Mouse (Mus musculus) stomach, embryonic 14.5 days (tissue): ENCODE data around the gene Gm2030. TPM values are rescaled to one million over a fixed set of nuclear protein-coding genes. Genes with fewer than 3 reads are reported as not detected.
"Not testable (repeated sequence)": the region's sequence is repeated elsewhere in the genome, so short reads cannot be mapped to it uniquely, and the experiment has no call there.

ENCODE experiments used
- ATAC-seq: fragments of 200-750 bp; cut with Nextera tagmentation; 2 replicates; pipeline ENCODE4 v1.8.0; 2017; ENCODE audit warnings: low read depth, moderate TSS enrichment; ENCODE audit not compliant: insufficient number of reproducible peaks, insufficient read depth, low FRiP score
- H3K27ac ChIP-seq: fragments of 300-500 bp; sonication (generic); 2 replicates; pipeline ENCODE4 v1.5.1; 2014; ENCODE audit warnings: mild to moderate bottlenecking, low read length, moderate library complexity, mixed read lengths
- H3K27me3 ChIP-seq: fragments of 300-500 bp; sonication (generic); 2 replicates; pipeline ENCODE4 v1.6.1; 2014; ENCODE audit warnings: low read length, control low read depth, mixed read lengths; ENCODE audit not compliant: control insufficient read depth, insufficient read depth
- H3K36me3 ChIP-seq: fragments of 300-500 bp; sonication (generic); 2 replicates; pipeline ENCODE4 v1.6.1; 2014; ENCODE audit warnings: mild to moderate bottlenecking, control low read depth, low read length, moderate library complexity, mixed read lengths; ENCODE audit not compliant: control insufficient read depth, insufficient read depth
- H3K4me1 ChIP-seq: fragments of 300-500 bp; sonication (generic); 2 replicates; pipeline ENCODE4 v1.6.1; 2014; ENCODE audit warnings: low read length, control low read depth, mixed read lengths; ENCODE audit not compliant: control insufficient read depth, insufficient read depth
- H3K4me2 ChIP-seq: fragments of 300-500 bp; sonication (generic); replicated peaks from 2 replicates; pipeline ENCODE4 v1.6.1; 2014; ENCODE audit warnings: low read depth, low read length, control low read depth
- H3K4me3 ChIP-seq: fragments of 300-500 bp; sonication (generic); 2 replicates; pipeline ENCODE4 v1.5.1; 2014; ENCODE audit warnings: low read depth, low read length, control low read depth
- H3K9ac ChIP-seq: fragments of 300-500 bp; sonication (generic); replicated peaks from 2 replicates; pipeline ENCODE4 v1.6.1; 2014; ENCODE audit warnings: low read depth, mild to moderate bottlenecking, control low read depth, low read length, moderate library complexity, mixed read lengths
- H3K9me3 ChIP-seq: fragments of 300-500 bp; sonication (generic); 2 replicates; pipeline ENCODE4 v1.6.1; 2016; ENCODE audit warnings: low read depth, low read length, control low read depth; ENCODE audit not compliant: control insufficient read depth
- WGBS: fragments of 180-500 bp; shearing (Covaris S2); extraction: QIAGEN DNeasy Blood & Tissue Kit; methylation state at CpG from one replicate; pipeline ENCODE4 v1.1.7; 2014; 5-methylcytosine and 5-hydroxymethylcytosine counted together
- polyA plus RNA-seq: library from polyadenylated mRNA; unstranded; fragments of >200 nt; fragmentation: Nextera tagmentation; extraction: Ambion mirVana; gene quantifications from 2 replicates; pipeline ENCODE4 v1.2.1, GENCODE M21; 2014

Gene Gm2030
- not detected in 2 replicates for polyA plus RNA-seq

- not testable (repeated sequence) for H3K27me3 ChIP-seq, H3K36me3 ChIP-seq, H3K4me3 ChIP-seq, H3K4me2 ChIP-seq, H3K9me3 ChIP-seq, H3K9ac ChIP-seq, H3K27ac ChIP-seq, H3K4me1 ChIP-seq, ATAC-seq
- WGBS = 70% methylated on average over 3 of the region's 4 CpGs
Measured at GRCm38 (mm10) chrX:26309944-26310343, at the start of gene Gm2030. TSS of gene Gm2030 (minus strand) at chrX:26310044.

Other genes with a start within 250 kb of the Gm2030 start
- gene Gm2012, start 78.7 kb downstream of the Gm2030 start, polyA plus RNA-seq = not detected in 2 replicates
- not detected in 2 replicates for gene Slx, start 235.5 kb upstream of the Gm2030 start, polyA plus RNA-seq